Mouse (Mus musculus): ENCODE data around the gene Vapb.
"Not testable (repeated sequence)": the region's sequence is repeated elsewhere in the genome, so short reads cannot be mapped to it uniquely, and the experiment has no call there.

The Vapb gene

GRCm38 (mm10) chr2:173737222-173737989 lies at the start of gene Vapb:
Gene Vapb (plus strand): TSS chr2:173737511.
- peak; percentile 100 for DNase-seq (ENCODE audit: low spot score)

GRCm38 (mm10) chr2:173689835-173690234 lies 47.5 kb upstream of the Vapb start:
- DNase-seq (ENCODE audit: low spot score) = no peak

GRCm38 (mm10) chr2:173691748-173692147 lies 45.6 kb upstream of the Vapb start:
- DNase-seq (ENCODE audit: low spot score) = no peak

- no peak for DNase-seq (ENCODE audit: low spot score)
These were observed 44.6 kb upstream of the Vapb start for GRCm38 (mm10) chr2:173692693-173693092.

- no peak for DNase-seq (ENCODE audit: low spot score)
These were observed 38.5 kb upstream of the Vapb start for GRCm38 (mm10) chr2:173698850-173699249.

GRCm38 (mm10) chr2:173702096-173702866 lies 35.0 kb upstream of the Vapb start:
- DNase-seq (ENCODE audit: low spot score) = no peak

- no peak for DNase-seq (ENCODE audit: low spot score)
These were observed 34.5 kb upstream of the Vapb start for GRCm38 (mm10) chr2:173702867-173703237.

GRCm38 (mm10) chr2:173705827-173706551 lies 31.3 kb upstream of the Vapb start:
- DNase-seq (ENCODE audit: low spot score) = no peak

GRCm38 (mm10) chr2:173707626-173708025 lies 29.7 kb upstream of the Vapb start:
- not testable (repeated sequence) for DNase-seq (ENCODE audit: low spot score)

GRCm38 (mm10) chr2:173710193-173710592 lies 27.1 kb upstream of the Vapb start:
- DNase-seq (ENCODE audit: low spot score) = no peak

GRCm38 (mm10) chr2:173712656-173713055 lies 24.7 kb upstream of the Vapb start:
- no peak for DNase-seq (ENCODE audit: low spot score)

GRCm38 (mm10) chr2:173713241-173713640 lies 24.1 kb upstream of the Vapb start:
- no peak for DNase-seq (ENCODE audit: low spot score)

GRCm38 (mm10) chr2:173714620-173715218 lies 22.6 kb upstream of the Vapb start:
- no peak for DNase-seq (ENCODE audit: low spot score)

- no peak for DNase-seq (ENCODE audit: low spot score)
These were observed 20.3 kb upstream of the Vapb start for GRCm38 (mm10) chr2:173716966-173717365.

GRCm38 (mm10) chr2:173719115-173719514 lies 18.2 kb upstream of the Vapb start, which contains the start of gene 1700010B08Rik:
Gene 1700010B08Rik (plus strand): TSS chr2:173719415.
- DNase-seq (ENCODE audit: low spot score) = not testable (repeated sequence)

- no peak for DNase-seq (ENCODE audit: low spot score)
These were observed 15.0 kb upstream of the Vapb start for GRCm38 (mm10) chr2:173722251-173722857.

GRCm38 (mm10) chr2:173724382-173724781 lies 12.9 kb upstream of the Vapb start:
- no peak for DNase-seq (ENCODE audit: low spot score)

- no peak for DNase-seq (ENCODE audit: low spot score)
These were observed 12.1 kb upstream of the Vapb start for GRCm38 (mm10) chr2:173724940-173725807.

GRCm38 (mm10) chr2:173725819-173726218 lies 11.5 kb upstream of the Vapb start:
- no peak for DNase-seq (ENCODE audit: low spot score)

GRCm38 (mm10) chr2:173730444-173730966 lies 6.8 kb upstream of the Vapb start:
- no peak for DNase-seq (ENCODE audit: low spot score)

All from ovary, postnatal 36 days (tissue).